Mouse (Mus musculus) midbrain, embryonic 16.5 days (tissue): ENCODE results near the gene Slc5a11. TPM values are rescaled to one million over a fixed set of nuclear protein-coding genes. Genes with fewer than 3 reads are reported as not detected.
A peak's percentile ranks its signal among the peaks of the same experiment; 100 is the strongest.

ENCODE experiments used
- ATAC-seq: fragments of 200-750 bp; cut with Nextera tagmentation; 2 replicates; pipeline ENCODE4 v1.8.0; 2017; ENCODE audit warnings: moderate TSS enrichment
- H3K27ac ChIP-seq: fragments of 300-500 bp; sonication (generic); 2 replicates; pipeline ENCODE4 v1.5.1; 2014; ENCODE audit warnings: mild to moderate bottlenecking, low read length, mixed read lengths
- H3K27me3 ChIP-seq: fragments of 300-500 bp; sonication (generic); 2 replicates; pipeline ENCODE4 v1.6.1; 2014; ENCODE audit warnings: low read depth, low read length, mixed read lengths; ENCODE audit not compliant: control insufficient read depth, insufficient read depth
- H3K36me3 ChIP-seq: fragments of 300-500 bp; sonication (generic); 2 replicates; pipeline ENCODE4 v1.6.1; 2014; ENCODE audit warnings: mild to moderate bottlenecking, low read length, moderate library complexity, mixed read lengths; ENCODE audit not compliant: control insufficient read depth, insufficient read depth
- H3K4me1 ChIP-seq: fragments of 300-500 bp; sonication (generic); 2 replicates; pipeline ENCODE4 v1.6.1; 2014; ENCODE audit warnings: mild to moderate bottlenecking, low read length, mixed read lengths; ENCODE audit not compliant: control insufficient read depth, insufficient read depth
- H3K4me2 ChIP-seq: fragments of 300-500 bp; sonication (generic); 2 replicates; pipeline ENCODE4 v1.6.1; 2014; ENCODE audit warnings: mild to moderate bottlenecking, low read length, mixed read lengths
- H3K4me3 ChIP-seq: fragments of 300-500 bp; sonication (generic); 2 replicates; pipeline ENCODE4 v1.5.1; 2014; ENCODE audit warnings: low read depth, mild to moderate bottlenecking, low read length, moderate library complexity, mixed read lengths
- H3K9ac ChIP-seq: fragments of 300-500 bp; sonication (generic); 2 replicates; pipeline ENCODE4 v1.6.1; 2014; ENCODE audit warnings: low read depth, low read length, mixed read lengths
- H3K9me3 ChIP-seq: fragments of 300-500 bp; sonication (generic); replicated peaks from 2 replicates; pipeline ENCODE4 v1.6.1; 2014; ENCODE audit warnings: mild to moderate bottlenecking, low read length, mixed read lengths; ENCODE audit not compliant: control insufficient read depth, poor library complexity, severe bottlenecking
- WGBS: fragments of 180-500 bp; shearing (Covaris S2); extraction: QIAGEN DNeasy Blood & Tissue Kit; methylation state at CpG from one replicate; pipeline ENCODE4 v1.1.7; 2014; 5-methylcytosine and 5-hydroxymethylcytosine counted together
- polyA plus RNA-seq: library from polyadenylated mRNA; unstranded; fragments of >200 nt; fragmentation: Nextera tagmentation; extraction: Ambion mirVana; gene quantifications from 2 replicates; pipeline ENCODE4 v1.2.1, GENCODE M21; 2015

Slc5a11 gene
- polyA plus RNA-seq, 1 experiment from 2014 or later, result 0.30 TPM

DNA sequence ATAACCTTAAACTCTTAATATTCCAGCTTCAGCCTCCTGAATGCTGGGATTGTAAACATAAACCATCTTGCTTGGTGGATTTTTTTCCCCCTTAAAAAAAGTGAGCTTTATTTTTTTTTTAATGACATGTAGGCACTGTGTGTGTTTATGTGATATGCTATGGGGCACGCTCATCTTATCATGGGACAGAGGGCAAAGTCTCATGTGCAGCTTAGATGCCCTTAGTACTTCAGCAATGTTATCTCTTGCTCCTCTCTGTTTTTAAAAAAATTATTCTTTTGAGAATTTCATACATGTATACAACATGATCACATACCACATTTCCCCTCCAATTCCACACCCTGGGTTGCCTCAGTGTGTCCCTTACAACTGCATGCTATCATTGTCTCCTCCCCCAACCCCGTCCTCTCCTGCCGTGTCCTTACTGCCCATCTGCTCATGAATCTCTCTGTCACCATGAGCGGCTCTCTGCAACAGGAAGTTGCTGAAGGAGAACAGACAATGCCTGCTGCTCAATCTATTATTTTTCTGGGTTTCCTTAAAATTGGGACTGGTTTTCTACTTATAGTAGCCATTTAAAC is 32.0 kb downstream of the Slc5a11 start:
- Histone ChIP-seq H3K27me3 (no peaks in the 10 kb centered on the region), H3K4me1 (no peaks in the 10 kb centered on the region), H3K4me3 (no peak overlapping the region), H3K36me3 (no peaks in the 10 kb centered on the region), H3K4me2 (no peak overlapping the region), H3K27ac (no peak overlapping the region), H3K9me3 (no peaks in the 10 kb centered on the region), H3K9ac (no peak overlapping the region)
- ATAC-seq, result no peak
- 69% methylated on average over 4 of the region's 4 CpGs for WGBS

DNA sequence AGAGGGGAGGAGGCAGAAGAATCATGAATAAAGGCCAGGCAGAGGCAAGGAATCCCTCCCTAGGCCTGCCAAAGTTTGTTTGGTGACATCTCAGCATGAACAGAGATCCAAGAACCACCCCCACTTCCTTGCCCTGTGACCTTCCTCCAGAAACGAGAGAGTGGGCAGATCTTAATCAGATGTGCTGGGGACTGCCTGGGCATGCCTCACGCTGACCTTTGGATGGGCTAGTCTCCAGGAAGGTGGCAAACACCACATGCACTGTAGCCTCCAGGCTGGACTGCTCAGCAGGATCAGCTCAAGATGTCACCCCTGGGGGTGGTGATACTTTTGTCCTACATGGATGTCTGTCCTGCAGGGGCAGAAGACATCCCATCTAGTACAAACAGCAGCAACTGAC is 33.6 kb downstream of the Slc5a11 start:
- Histone ChIP-seq H3K9me3 (no peaks in the 10 kb centered on the region), H3K36me3 (no peaks in the 10 kb centered on the region), H3K27me3 (no peaks in the 10 kb centered on the region), H3K27ac (no peak overlapping the region), H3K9ac (no peak overlapping the region), H3K4me1 (peaks cover 5% of the 10 kb centered on the region; the same call in 1 of the 2 replicates), H3K4me2 (no peak overlapping the region), H3K4me3 (no peak overlapping the region)
- WGBS, result 68% methylated on average over 2 of the region's 2 CpGs
- no peak for ATAC-seq

GRCm38 (mm10) chr7:123251343-123251742 is 36.8 kb downstream of the Slc5a11 start:
- ATAC-seq, result no peak
- H3K4me1 ChIP-seq, result peaks cover 9% of the 10 kb centered on the region; the same call in 1 of the 2 replicates
- H3K27me3 ChIP-seq, result no peaks in the 10 kb centered on the region
- H3K27ac ChIP-seq, result no peak overlapping the region
- H3K4me3 ChIP-seq, result no peak overlapping the region
- no peaks in the 10 kb centered on the region for H3K9me3 ChIP-seq
- H3K9ac ChIP-seq, result no peak overlapping the region
- 50% methylated on average over 6 of the region's 6 CpGs for WGBS
- H3K36me3 ChIP-seq, result no peaks in the 10 kb centered on the region
- H3K4me2 ChIP-seq, result no peak overlapping the region

- WGBS, result 58% methylated on average over 7 of the region's 7 CpGs
- Histone ChIP-seq H3K27ac (peak overlapping the region; percentile 64), H3K36me3 (no peaks in the 10 kb centered on the region), H3K4me2 (no peak overlapping the region), H3K4me3 (no peak overlapping the region), H3K27me3 (no peaks in the 10 kb centered on the region), H3K4me1 (peaks cover 9% of the 10 kb centered on the region; the same call in 1 of the 2 replicates), H3K9me3 (no peaks in the 10 kb centered on the region), H3K9ac (no peak overlapping the region)
- ATAC-seq, result peak; percentile 73
Measured at GRCm38 (mm10) chr7:123253396-123253795, 38.8 kb downstream of the Slc5a11 start.

DNA sequence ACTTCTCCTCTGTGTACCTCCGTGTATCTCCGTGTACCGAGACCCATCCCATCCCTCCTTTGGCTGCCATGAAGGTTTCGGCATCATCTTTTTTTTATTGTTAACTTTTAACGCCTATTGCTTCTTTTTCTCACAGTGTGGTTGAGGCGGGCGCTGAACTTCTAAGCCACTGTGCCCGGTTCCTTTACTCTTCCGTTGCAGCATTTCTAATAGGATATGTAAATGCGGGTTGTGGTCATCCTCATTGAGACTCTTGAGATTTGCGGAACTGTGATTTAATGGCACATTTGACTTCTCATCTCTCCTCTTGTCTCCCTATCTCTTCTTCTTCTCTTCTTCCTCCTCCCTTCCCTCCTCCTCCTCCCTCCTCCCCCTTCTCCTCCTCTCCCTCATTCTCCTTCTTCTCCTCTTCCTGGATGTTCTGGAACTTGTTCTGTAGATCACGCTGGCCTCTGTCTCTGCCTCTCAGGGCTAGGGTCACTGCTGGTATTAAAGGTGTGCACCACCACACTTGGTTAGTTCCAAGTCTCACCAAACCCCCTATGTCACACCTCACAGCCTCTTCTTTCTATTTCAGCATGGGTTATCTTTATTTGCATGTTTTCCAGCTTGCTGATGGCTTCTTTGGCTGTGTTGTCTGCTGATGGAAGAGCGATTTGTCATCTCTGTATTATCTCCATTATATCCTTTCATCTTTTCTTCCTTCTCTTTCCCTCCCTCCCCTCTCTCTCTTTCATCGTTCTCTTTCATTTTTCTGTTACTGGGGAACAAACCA is 39.8 kb downstream of the Slc5a11 start:
- Histone ChIP-seq H3K27me3 (no peaks in the 10 kb centered on the region), H3K27ac (peak overlapping the region; percentile 51; the same call in 1 of the 2 replicates), H3K36me3 (no peaks in the 10 kb centered on the region), H3K4me1 (peaks cover 9% of the 10 kb centered on the region; the same call in 1 of the 2 replicates), H3K4me3 (no peak overlapping the region), H3K4me2 (no peak overlapping the region), H3K9ac (no peak overlapping the region), H3K9me3 (no peaks in the 10 kb centered on the region)
- 90% methylated on average over 14 of the region's 14 CpGs for WGBS
- no peak for ATAC-seq

GRCm38 (mm10) chr7:123258103-123258502 is 43.5 kb downstream of the Slc5a11 start:
- H3K36me3 ChIP-seq, result no peaks in the 10 kb centered on the region
- no peak for ATAC-seq
- H3K4me3 ChIP-seq, result no peak overlapping the region
- H3K4me2 ChIP-seq, result no peak overlapping the region
- no peaks in the 10 kb centered on the region for H3K27me3 ChIP-seq
- H3K4me1 ChIP-seq, result peaks cover 4% of the 10 kb centered on the region; the same call in 1 of the 2 replicates
- H3K9ac ChIP-seq, result no peak overlapping the region
- 91% methylated on average over 8 of the region's 8 CpGs for WGBS
- H3K27ac ChIP-seq, result no peak overlapping the region
- no peaks in the 10 kb centered on the region for H3K9me3 ChIP-seq

- no peak overlapping the region for H3K4me2 ChIP-seq
- H3K9me3 ChIP-seq, result no peaks in the 10 kb centered on the region
- H3K9ac ChIP-seq, result no peak overlapping the region
- H3K4me1 ChIP-seq, result no peaks in the 10 kb centered on the region
- H3K4me3 ChIP-seq, result no peak overlapping the region
- 55% methylated on average over 11 of the region's 11 CpGs for WGBS
- no peak for ATAC-seq
- H3K36me3 ChIP-seq, result no peaks in the 10 kb centered on the region
- H3K27ac ChIP-seq, result no peak overlapping the region
- no peaks in the 10 kb centered on the region for H3K27me3 ChIP-seq
Measured at GRCm38 (mm10) chr7:123273056-123273455, 58.5 kb downstream of the Slc5a11 start.

DNA sequence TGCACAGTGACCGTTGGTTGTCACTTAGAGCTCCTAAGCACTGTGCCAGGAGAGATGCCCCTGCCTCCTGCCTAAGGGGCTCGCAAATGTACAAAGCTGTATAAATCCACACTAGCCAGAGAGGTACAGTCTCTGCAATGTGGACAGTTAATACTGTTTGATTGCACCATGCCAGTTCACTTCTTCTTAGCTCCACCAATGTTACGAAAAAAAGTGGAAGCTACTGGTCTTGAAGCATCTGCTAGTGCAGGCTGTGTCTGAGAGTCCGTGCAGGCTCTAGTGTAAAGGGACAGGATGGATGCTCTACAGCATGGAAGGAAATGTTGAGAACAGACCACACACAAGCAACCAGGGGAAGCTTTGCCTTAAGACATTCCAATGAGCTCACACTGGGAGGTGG is 62.0 kb downstream of the Slc5a11 start:
- H3K4me3 ChIP-seq, result no peak overlapping the region
- H3K36me3 ChIP-seq, result peaks cover 3% of the 10 kb centered on the region; the same call in 1 of the 2 replicates
- ATAC-seq, result no peak
- H3K4me1 ChIP-seq, result no peaks in the 10 kb centered on the region
- no peaks in the 10 kb centered on the region for H3K27me3 ChIP-seq
- no peak overlapping the region for H3K27ac ChIP-seq
- 89% methylated on average over 4 of the region's 4 CpGs for WGBS
- H3K9me3 ChIP-seq, result no peaks in the 10 kb centered on the region
- no peak overlapping the region for H3K9ac ChIP-seq
- H3K4me2 ChIP-seq, result no peak overlapping the region

- ATAC-seq, result no peak
- Histone ChIP-seq H3K27ac (no peak overlapping the region), H3K9ac (no peak overlapping the region), H3K9me3 (no peaks in the 10 kb centered on the region), H3K27me3 (no peaks in the 10 kb centered on the region), H3K36me3 (peaks cover 3% of the 10 kb centered on the region; the same call in 1 of the 2 replicates), H3K4me2 (no peak overlapping the region), H3K4me1 (no peaks in the 10 kb centered on the region), H3K4me3 (no peak overlapping the region)
- WGBS, result 86% methylated on average over 4 of the region's 4 CpGs
Measured at GRCm38 (mm10) chr7:123279797-123280196, 65.2 kb downstream of the Slc5a11 start.
